Mouse (Mus musculus): Measurements from ENCODE around the gene Gm29554. TPM values are rescaled to one million over a fixed set of nuclear protein-coding genes. Genes with fewer than 3 reads are reported as not detected.
"Not testable (repeated sequence)": the region's sequence is repeated elsewhere in the genome, so short reads cannot be mapped to it uniquely, and the experiment has no call there.

Gene Gm29554
- not detected in 2 replicates for polyA plus RNA-seq (2016; fragmentation: Nextera tagmentation; extraction: Ambion mirVana)

DNA sequence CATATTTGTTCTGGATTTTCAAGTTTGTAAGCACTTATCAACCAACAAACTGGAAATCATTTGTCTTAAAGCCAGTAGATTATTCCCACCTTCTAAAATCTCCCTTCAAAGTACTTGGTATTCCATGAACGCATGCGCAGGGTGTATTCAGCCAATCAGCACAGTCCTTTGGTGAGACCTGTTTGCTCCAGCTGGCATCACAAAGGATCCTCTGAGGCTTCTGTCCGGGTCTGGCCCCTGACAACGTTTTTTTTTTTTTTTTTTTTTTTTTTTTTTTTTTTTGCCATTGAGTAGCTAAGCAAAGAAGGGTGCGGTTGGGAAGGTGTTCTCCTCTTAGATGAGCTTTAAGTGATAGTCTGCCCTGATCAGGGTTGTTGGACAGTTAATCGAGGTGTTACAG lies at the start of gene Gm29554:
Gm29554 (plus strand) TSS at position 301 of the 400 bp plus-strand sequence.
- not testable (repeated sequence) for DNase-seq (ENCODE audit: low spot score); H3K27ac ChIP-seq; H3K4me1 ChIP-seq; H3K4me3 ChIP-seq; H3K36me3 ChIP-seq; H3K9me3 ChIP-seq; H3K27me3 ChIP-seq (ENCODE audit: insufficient read depth, poor library complexity, severe bottlenecking)
- WGBS: no CpG with 5 or more reads among the region's 6 CpGs

Other genes with a start within 250 kb of the Gm29554 start
- not detected in 2 replicates for gene Gm20812, start 108.0 kb downstream of the Gm29554 start, polyA plus RNA-seq (2016; fragmentation: Nextera tagmentation; extraction: Ambion mirVana)

Data from heart, embryonic 10.5 days (tissue).